Mouse (Mus musculus) E14TG2a.4 (cell line): ENCODE data around the gene Slc10a1.

Source experiments
- CTCF ChIP-seq: conservative IDR thresholded peaks from 2 replicates; pipeline ENCODE4 v1.5.1; 2014; ENCODE audit warnings: low read length
- NANOG ChIP-seq: IDR thresholded peaks from 2 replicates; pipeline ENCODE4 v1.6.1; 2014; ENCODE audit warnings: borderline replicate concordance, low read length, mixed read lengths
- POU5F1 ChIP-seq: IDR thresholded peaks from 2 replicates; pipeline ENCODE4 v1.6.1; 2014; ENCODE audit warnings: low read length, borderline replicate concordance

DNA sequence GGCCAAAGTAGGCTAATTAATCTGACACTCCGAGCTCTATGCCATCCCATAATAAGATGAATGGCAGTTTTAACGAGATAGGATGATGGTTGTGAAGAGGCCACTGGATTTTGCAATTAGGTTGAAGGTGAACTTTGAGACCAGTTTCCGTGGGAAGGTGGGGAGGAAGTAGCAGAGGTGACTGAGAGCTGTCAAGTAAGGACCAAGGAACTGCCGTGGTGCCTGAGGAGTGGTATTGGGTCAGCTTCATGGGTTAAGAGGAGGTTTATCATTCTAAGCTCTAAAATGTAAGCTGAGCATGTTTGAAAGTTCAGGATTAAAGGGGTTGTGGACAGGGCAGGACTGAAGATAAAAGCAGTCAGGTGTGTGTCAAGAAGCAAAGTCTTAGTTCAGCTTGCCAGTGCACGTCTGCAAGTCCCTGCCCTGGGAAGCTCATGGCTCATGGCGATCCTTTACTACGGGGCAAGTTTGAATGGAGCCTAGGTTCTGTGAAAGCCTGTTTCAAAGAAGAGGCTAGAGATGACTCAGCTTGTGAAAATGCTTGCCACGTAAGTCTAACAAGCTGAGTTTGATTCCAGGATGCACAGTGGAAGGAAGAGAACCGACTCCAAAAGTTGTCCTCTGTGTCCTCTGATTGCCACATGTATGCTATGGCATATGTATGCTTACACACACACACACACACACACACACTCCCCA, 31.0 kb downstream of the Slc10a1 start:
- TF ChIP-seq CTCF (no peak), POU5F1 (no peak), NANOG (no peak)
